Comparison of ENCODE assay signal across 9 mouse cellular contexts in genomic region chr9:20543496-20543895, GRCm38 (mm10). TPM values are rescaled to one million over a fixed set of nuclear protein-coding genes. Genes with fewer than 3 reads are reported as not detected.
DNase-seq lines count a peak whose midpoint lies in the region; ATAC-seq and TF ChIP-seq lines count a peak whose summit lies in the region.
"Had no signal": no experiment of that assay in that cellular context is flagged by ENCODE, and none has a peak within 500 bp of the region (broad histone marks: within the 10 kb centered on the region; RNA-seq: fewer than 3 reads in every experiment).

No protein-coding gene starts in this region.

- H3K4me1 ChIP-seq in heart, embryonic 12.5 days (replicated peaks), result no peaks in the 10 kb centered on the region
- no peaks in the 10 kb centered on the region for H3K4me1 ChIP-seq in ES-Bruce4 (ENCODE audit: control insufficient read depth, insufficient read depth, low read length)
- H3K4me1 ChIP-seq in hindbrain, embryonic 15.5 days (replicated peaks), result peaks cover 14% of the 10 kb centered on the region; the same call in 1 of the 2 replicates
- peaks cover 9% of the 10 kb centered on the region for H3K4me1 ChIP-seq in thymus, adult 2 months (replicated peaks; ENCODE audit: control insufficient read depth, insufficient read depth, low read length)

- no peak overlapping the region for H3K4me3 ChIP-seq in heart, embryonic 12.5 days
- H3K4me3 ChIP-seq in ES-Bruce4 (ENCODE audit: low read depth, low read length), result peak overlapping the region; percentile 84
- no peak overlapping the region; the same call in 1 of the 2 replicates for H3K4me3 ChIP-seq in hindbrain, embryonic 15.5 days
- no peak overlapping the region for H3K4me3 ChIP-seq in left cerebral cortex, adult 2 months
- no peak overlapping the region for H3K4me3 ChIP-seq in thymus, adult 2 months (ENCODE audit: control insufficient read depth, insufficient read depth, low read length)

- H3K36me3 ChIP-seq in heart, embryonic 12.5 days, result no peaks in the 10 kb centered on the region
- no peaks in the 10 kb centered on the region for H3K36me3 ChIP-seq in ES-Bruce4 (ENCODE audit: control insufficient read depth, insufficient read depth, low read length, poor library complexity, severe bottlenecking)
- no peaks in the 10 kb centered on the region for H3K36me3 ChIP-seq in hindbrain, embryonic 15.5 days
- no peaks in the 10 kb centered on the region for H3K36me3 ChIP-seq in thymus, adult 2 months (ENCODE audit: control insufficient read depth, insufficient read depth, low read length)

- H3K9ac ChIP-seq in heart, embryonic 12.5 days, result no peak overlapping the region
- peak overlapping the region; percentile 89 for H3K9ac ChIP-seq in ES-Bruce4 (ENCODE audit: low read depth, poor library complexity, severe bottlenecking)
- H3K9ac ChIP-seq in hindbrain, embryonic 15.5 days, result no peak overlapping the region

- no peak overlapping the region for H3K27ac ChIP-seq in heart, embryonic 12.5 days (ENCODE audit: poor library complexity, severe bottlenecking)
- H3K27ac ChIP-seq in ES-Bruce4 (ENCODE audit: insufficient read depth, low read length), result peak overlapping the region; percentile 90
- H3K27ac ChIP-seq in hindbrain, embryonic 15.5 days (replicated peaks), result peak overlapping the region; percentile 88
- no peak overlapping the region for H3K27ac ChIP-seq in left cerebral cortex, adult 2 months
- H3K27ac ChIP-seq in thymus, adult 2 months (ENCODE audit: control insufficient read depth, insufficient read depth, low read length), result no peak overlapping the region

- no peak for TF ChIP-seq CTCF in ES-Bruce4 (IDR thresholded peaks at IDR 0.05; ENCODE audit: low read depth, low read length)
- no peak for TF ChIP-seq CTCF in left cerebral cortex, adult 2 months (IDR thresholded peaks at IDR 0.05)
- TF ChIP-seq CTCF in thymus, adult 2 months (IDR thresholded peaks at IDR 0.05; ENCODE audit: borderline replicate concordance, control insufficient read depth, extremely low read depth, insufficient read depth, low read length, poor library complexity), result no peak

- 0 out of 2 replicates have a peak, but pooled peaks cover 3% of the 10 kb centered on the region for H3K27me3 ChIP-seq in heart, embryonic 12.5 days (replicated peaks)
- no peaks in the 10 kb centered on the region for H3K27me3 ChIP-seq in ES-Bruce4 (ENCODE audit: control insufficient read depth, insufficient read depth, low read length, poor library complexity, severe bottlenecking)
- H3K27me3 ChIP-seq in hindbrain, embryonic 15.5 days, result 0 out of 2 replicates have a peak, but pooled peaks cover 3% of the 10 kb centered on the region
- no peaks in the 10 kb centered on the region; the same call in 1 of the 2 replicates for H3K27me3 ChIP-seq in thymus, adult 2 months (ENCODE audit: control insufficient read depth, insufficient read depth, low read length)

- peak overlapping the region; percentile 85 for H3K4me2 ChIP-seq in heart, embryonic 12.5 days
- peak overlapping the region; percentile 81; the same call in 1 of the 2 replicates for H3K4me2 ChIP-seq in hindbrain, embryonic 15.5 days

- 30% methylated on average over 6 of the region's 6 CpGs for WGBS in heart, embryonic 12.5 days
- 31% methylated on average over 6 of the region's 6 CpGs for WGBS in hindbrain, embryonic 15.5 days
- WGBS in thymus, adult 2 months, result 73% methylated on average over 6 of the region's 6 CpGs

- intact Hi-C loops in left cerebral cortex, adult 2 months (cut with DNase I), result loop anchor here (5.0 kb wide), 1 partner anchor 39 kb away; the partner anchor contains the start of gene Zfp846

- ATAC-seq in heart, embryonic 12.5 days (ENCODE audit: insufficient number of reproducible peaks, low FRiP score), result no peak
- ATAC-seq in hindbrain, embryonic 15.5 days (ENCODE audit: low FRiP score, low read depth), result no peak
- ATAC-seq in cerebellum, adult (ENCODE audit: insufficient number of reproducible peaks, low FRiP score, low TSS enrichment), result no peak

- TF ChIP-seq EP300 in ES-Bruce4 (IDR thresholded peaks at IDR 0.05; ENCODE audit: insufficient read depth, low read depth, low read length), result no peak

- no peaks in the 10 kb centered on the region for H3K9me3 ChIP-seq in heart, embryonic 12.5 days (replicated peaks)
- no peaks in the 10 kb centered on the region for H3K9me3 ChIP-seq in ES-Bruce4 (replicated peaks; ENCODE audit: control insufficient read depth, insufficient read depth, low read length, poor library complexity, severe bottlenecking)
- no peaks in the 10 kb centered on the region for H3K9me3 ChIP-seq in hindbrain, embryonic 15.5 days

- no peak for DNase-seq in heart, adult 8-10 months (ENCODE audit: low spot score)
- peak; percentile 10 for DNase-seq in lung, postnatal 10 days
- no peak for DNase-seq in left cerebral cortex, adult 2 months (ENCODE audit: extremely low spot score in 1 of 2, low spot score in 2 of 2)
- no peak for DNase-seq in thymus, adult 2 months
- DNase-seq: right cerebral cortex, postnatal 4 days had no signal

- TF ChIP-seq POLR2A in ES-Bruce4 (IDR thresholded peaks at IDR 0.05; ENCODE audit: insufficient read depth, low read length), result no peak
- no peak for TF ChIP-seq POLR2A in thymus, adult 2 months (IDR thresholded peaks at IDR 0.05; ENCODE audit: control insufficient read depth, extremely low read depth, insufficient read depth, low read length, poor library complexity)

RNA-seq across cellular contexts. Expression of gene Zfp266, which starts 22.3 kb away (rescaled TPM):
- 62.1 and 62.2 TPM in 2 replicates for polyA plus RNA-seq in heart, embryonic 12.5 days (2016; fragmentation: Nextera tagmentation; extraction: Ambion mirVana)
- 10 to 100 TPM; 20.3 to 28.4 (median 21.8) TPM for total RNA-seq in heart, adult 8-10 months (2022)
- polyA plus RNA-seq in ES-Bruce4 (2011; ENCODE audit: insufficient read depth, insufficient read length, low read depth, missing spikeins), result 113 and 128 TPM in 2 replicates
- 93.9 and 99.2 TPM in 2 replicates for polyA plus RNA-seq in hindbrain, embryonic 15.5 days (2015; fragmentation: Nextera tagmentation; extraction: Ambion mirVana)
- 10 to 100 TPM; 41.3 to 44.3 TPM for total RNA-seq in left cerebral cortex, adult 2 months (2021)
- 11.4 and 12.1 TPM in 2 replicates for polyA plus RNA-seq in thymus, adult 2 months (2012; rRNA removed)

RNA-seq across cellular contexts. Expression of gene Zfp846, which starts 37.6 kb away (rescaled TPM):
- 10.1 and 10.7 TPM in 2 replicates for polyA plus RNA-seq in heart, embryonic 12.5 days (2016; fragmentation: Nextera tagmentation; extraction: Ambion mirVana)
- 1 to 10 TPM; 3.2 to 5.7 (median 5.1) TPM for total RNA-seq in heart, adult 8-10 months (2022)
- 6.6 and 8.7 TPM in 2 replicates for polyA plus RNA-seq in ES-Bruce4 (2011; ENCODE audit: insufficient read depth, insufficient read length, low read depth, missing spikeins)
- 45.0 and 45.3 TPM in 2 replicates for polyA plus RNA-seq in hindbrain, embryonic 15.5 days (2015; fragmentation: Nextera tagmentation; extraction: Ambion mirVana)
- total RNA-seq in left cerebral cortex, adult 2 months (2021), result 10 to 100 TPM; 19.0 to 21.1 TPM
- 7.5 and 8.2 TPM in 2 replicates for polyA plus RNA-seq in thymus, adult 2 months (2012; rRNA removed)

RNA-seq across cellular contexts. Expression of gene Zfp426, which starts 51.0 kb away (rescaled TPM):
- 12.4 and 14.0 TPM in 2 replicates for polyA plus RNA-seq in heart, embryonic 12.5 days (2016; fragmentation: Nextera tagmentation; extraction: Ambion mirVana)
- total RNA-seq in heart, adult 8-10 months (2022), result 10 to 100 TPM in 2 of 4 experiments, 1 to 10 TPM in 2; 9.3 to 11.2 (median 9.9) TPM
- polyA plus RNA-seq in ES-Bruce4 (2011; ENCODE audit: insufficient read depth, insufficient read length, low read depth, missing spikeins), result 17.5 and 19.4 TPM in 2 replicates
- 29.0 and 31.3 TPM in 2 replicates for polyA plus RNA-seq in hindbrain, embryonic 15.5 days (2015; fragmentation: Nextera tagmentation; extraction: Ambion mirVana)
- total RNA-seq in left cerebral cortex, adult 2 months (2021), result 10 to 100 TPM; 30.7 to 33.7 TPM
- polyA plus RNA-seq in thymus, adult 2 months (2012; rRNA removed), result 7.7 and 9.8 TPM in 2 replicates

Comparison
In these comparisons a context has a peak if more than half of its experiments do, and no peak if none do; other contexts are left out.
1. H3K27ac ChIP-seq: peak in ES-Bruce4 (single experiment) and hindbrain, embryonic 15.5 days (single experiment); none in heart, embryonic 12.5 days (single experiment), left cerebral cortex, adult 2 months (single experiment) and thymus, adult 2 months (single experiment).